Mouse (Mus musculus) embryonic facial prominence, embryonic 13.5 days (tissue): Measurements from ENCODE around the gene Syt6. TPM values are rescaled to one million over a fixed set of nuclear protein-coding genes. Genes with fewer than 3 reads are reported as not detected.
A peak's percentile ranks its signal among the peaks of the same experiment; 100 is the strongest.

Experiments
- ATAC-seq: fragments of 200-750 bp; cut with Nextera tagmentation; 2 replicates; pipeline ENCODE4 v1.8.0; 2017; ENCODE audit warnings: low read depth; ENCODE audit not compliant: insufficient number of reproducible peaks, insufficient read depth, low FRiP score, low TSS enrichment
- H3K27ac ChIP-seq: fragments of 300-500 bp; sonication (generic); 2 replicates; pipeline ENCODE4 v1.5.1; 2015; ENCODE audit warnings: moderate library complexity, mild to moderate bottlenecking, inconsistent platforms
- H3K27me3 ChIP-seq: fragments of 300-500 bp; sonication (generic); 2 replicates; pipeline ENCODE4 v1.6.1; 2015; ENCODE audit warnings: mild to moderate bottlenecking, inconsistent platforms
- H3K36me3 ChIP-seq: fragments of 300-500 bp; sonication (generic); 2 replicates; pipeline ENCODE4 v1.6.1; 2015; ENCODE audit warnings: mild to moderate bottlenecking, inconsistent platforms
- H3K4me1 ChIP-seq: fragments of 300-500 bp; sonication (generic); 2 replicates; pipeline ENCODE4 v1.6.1; 2015; ENCODE audit warnings: inconsistent platforms
- H3K4me2 ChIP-seq: fragments of 300-500 bp; sonication (generic); 2 replicates; pipeline ENCODE4 v1.6.1; 2015; ENCODE audit warnings: moderate library complexity, mild to moderate bottlenecking, inconsistent platforms
- H3K4me3 ChIP-seq: fragments of 300-500 bp; sonication (generic); 2 replicates; pipeline ENCODE4 v1.5.1; 2015; ENCODE audit warnings: mild to moderate bottlenecking, inconsistent platforms
- H3K9ac ChIP-seq: fragments of 300-500 bp; sonication (generic); 2 replicates; pipeline ENCODE4 v1.6.1; 2015; ENCODE audit warnings: mild to moderate bottlenecking, inconsistent platforms
- H3K9me3 ChIP-seq: fragments of 300-500 bp; sonication (generic); 2 replicates; pipeline ENCODE4 v1.6.1; 2016; ENCODE audit warnings: inconsistent platforms
- WGBS: fragments of 180-500 bp; shearing (Covaris S2); methylation state at CpG from one replicate; pipeline ENCODE4 v1.1.7; 2015; ENCODE audit warnings: mixed read lengths; 5-methylcytosine and 5-hydroxymethylcytosine counted together
- polyA plus RNA-seq: library from polyadenylated mRNA; unstranded; fragments of >200 nt; fragmentation: Nextera tagmentation; extraction: Ambion mirVana; gene quantifications from 2 replicates; pipeline ENCODE4 v1.2.1, GENCODE M21; 2015

The Syt6 gene
- polyA plus RNA-seq, 1 experiment from 2014 or later, result 1.9 TPM

DNA sequence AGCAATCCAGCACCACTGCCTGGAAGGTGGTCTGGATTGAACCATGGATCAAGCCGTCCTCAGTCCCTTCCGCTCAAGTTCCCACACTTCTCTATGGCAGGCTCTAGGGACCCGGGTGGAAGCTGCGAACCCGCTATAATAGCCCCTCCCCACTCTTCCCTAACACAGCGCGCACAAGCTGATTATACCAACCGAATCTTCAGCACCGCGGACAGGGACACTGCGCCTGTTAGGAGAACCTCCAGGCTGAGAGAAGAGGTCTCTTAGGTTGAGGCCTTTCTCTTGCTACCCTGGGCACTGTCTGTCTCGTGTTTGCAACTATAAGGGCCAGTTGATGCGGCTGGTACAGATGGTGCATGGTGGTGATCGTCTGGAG, 1.3 kb upstream of the Syt6 start:
- Histone ChIP-seq H3K27me3 (peaks cover 85% of the 10 kb centered on the region), H3K4me2 (peak overlapping the region; percentile 36), H3K27ac (no peak overlapping the region), H3K4me1 (peaks cover 26% of the 10 kb centered on the region), H3K9me3 (no peaks in the 10 kb centered on the region), H3K9ac (no peak overlapping the region), H3K36me3 (no peaks in the 10 kb centered on the region), H3K4me3 (no peak overlapping the region)
- under 1% methylated on average over 14 of the region's 14 CpGs for WGBS
- peak; percentile 59 for ATAC-seq

DNA sequence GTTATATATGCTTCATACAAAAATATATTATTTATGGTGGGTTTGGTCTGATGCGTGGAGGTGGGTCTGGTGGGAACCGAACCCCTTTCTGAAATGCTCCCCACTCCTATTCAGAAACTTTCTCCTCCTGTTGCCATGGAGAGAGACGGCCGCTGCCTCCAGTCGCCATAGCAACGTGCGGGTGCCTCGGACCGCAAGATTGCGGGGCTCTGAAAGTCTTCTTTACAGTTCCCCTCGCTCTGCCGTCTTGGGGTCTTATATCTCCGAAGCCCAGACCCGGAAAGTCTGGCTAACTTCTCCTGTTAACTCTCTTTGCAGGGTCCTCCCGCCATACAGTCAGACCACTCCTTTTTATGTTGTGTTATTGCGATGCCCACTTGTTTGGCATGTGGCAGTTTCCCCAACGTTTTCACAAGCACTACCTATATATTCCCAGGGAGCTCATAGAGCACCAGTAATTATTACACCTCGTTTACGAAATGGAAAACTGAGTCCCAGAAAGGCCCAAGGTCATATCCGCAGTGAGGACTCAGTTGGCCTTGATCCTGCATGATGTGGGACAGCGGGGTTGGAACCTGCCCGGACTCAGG, 370 bp upstream of the Syt6 start:
- Histone ChIP-seq H3K9ac (no peak overlapping the region), H3K9me3 (no peaks in the 10 kb centered on the region), H3K27me3 (peaks cover 94% of the 10 kb centered on the region), H3K36me3 (no peaks in the 10 kb centered on the region), H3K27ac (no peak overlapping the region), H3K4me1 (peaks cover 26% of the 10 kb centered on the region), H3K4me3 (peak overlapping the region; percentile 52), H3K4me2 (peak overlapping the region; percentile 93)
- 5% methylated on average over 22 of the region's 22 CpGs for WGBS
- ATAC-seq, result no peak

DNA sequence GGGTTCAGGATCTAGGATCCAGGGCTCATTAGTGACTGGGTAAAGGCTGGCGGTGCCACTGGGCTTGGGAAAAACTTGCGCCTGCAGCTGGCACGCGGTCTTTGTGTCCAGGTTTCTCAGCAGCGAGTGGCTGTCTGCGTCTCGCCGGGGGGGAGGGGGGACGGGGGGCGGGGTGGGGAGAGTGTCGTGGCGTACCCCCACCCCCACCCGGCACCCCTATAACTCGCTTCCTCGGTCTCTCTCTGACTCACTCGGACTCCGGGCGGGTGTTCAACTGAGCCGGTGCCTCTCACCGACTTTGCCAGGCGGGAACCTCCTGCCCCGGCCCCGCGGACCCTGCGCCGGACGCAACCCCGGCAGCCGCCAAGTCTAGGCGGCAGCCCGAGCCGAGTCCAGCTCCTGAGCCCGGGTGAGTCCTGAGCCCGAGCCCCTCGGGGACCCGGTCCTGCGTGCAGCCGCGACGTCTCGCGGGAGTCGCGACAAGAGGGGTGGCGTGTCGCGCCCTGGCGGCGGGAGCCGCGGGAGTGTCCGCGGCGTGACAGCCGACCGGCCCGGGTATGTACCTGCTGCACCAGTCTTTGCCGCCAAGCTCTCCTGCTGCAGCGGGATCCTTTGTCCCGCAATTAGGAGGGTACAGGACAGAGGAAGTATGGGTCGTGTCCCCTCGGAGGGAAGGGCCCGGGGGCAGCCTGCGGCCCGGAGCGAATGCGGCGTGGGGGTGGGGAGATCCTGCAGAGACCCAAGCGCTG, 1.0 kb downstream of the Syt6 start:
- under 1% methylated on average over 63 of the region's 69 CpGs for WGBS
- H3K27me3 ChIP-seq, result peaks cover 87% of the 10 kb centered on the region
- peak overlapping the region; percentile 52 for H3K4me3 ChIP-seq
- no peaks in the 10 kb centered on the region for H3K36me3 ChIP-seq
- ATAC-seq, result no peak
- peak overlapping the region; percentile 93 for H3K4me2 ChIP-seq
- H3K9ac ChIP-seq, result peak overlapping the region; percentile 65
- H3K9me3 ChIP-seq, result no peaks in the 10 kb centered on the region
- H3K4me1 ChIP-seq, result peaks cover 26% of the 10 kb centered on the region
- H3K27ac ChIP-seq, result no peak overlapping the region

DNA sequence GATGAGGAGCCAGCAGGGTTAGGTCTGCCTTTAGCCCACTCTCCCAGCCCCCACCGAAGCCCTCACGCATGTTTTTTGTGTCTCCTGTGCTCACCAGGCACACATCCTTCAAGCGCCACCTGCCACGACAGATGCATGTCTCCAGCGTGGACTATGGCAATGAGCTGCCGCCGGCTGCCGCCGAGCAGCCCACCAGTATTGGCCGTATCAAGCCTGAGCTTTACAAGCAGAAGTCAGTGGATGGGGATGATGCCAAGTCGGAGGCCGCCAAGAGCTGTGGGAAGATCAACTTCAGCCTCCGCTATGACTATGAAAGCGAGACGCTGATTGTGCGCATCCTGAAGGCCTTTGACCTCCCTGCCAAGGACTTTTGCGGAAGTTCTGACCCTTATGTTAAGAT, 12.1 kb downstream of the Syt6 start:
- H3K4me3 ChIP-seq, result no peak overlapping the region
- no peak overlapping the region for H3K27ac ChIP-seq
- no peak overlapping the region for H3K4me2 ChIP-seq
- no peak overlapping the region for H3K9ac ChIP-seq
- H3K27me3 ChIP-seq, result peaks cover 10% of the 10 kb centered on the region; the same call in 1 of the 2 replicates
- 93% methylated on average over 17 of the region's 17 CpGs for WGBS
- H3K4me1 ChIP-seq, result no peaks in the 10 kb centered on the region
- H3K9me3 ChIP-seq, result no peaks in the 10 kb centered on the region
- ATAC-seq, result no peak
- H3K36me3 ChIP-seq, result no peaks in the 10 kb centered on the region

DNA sequence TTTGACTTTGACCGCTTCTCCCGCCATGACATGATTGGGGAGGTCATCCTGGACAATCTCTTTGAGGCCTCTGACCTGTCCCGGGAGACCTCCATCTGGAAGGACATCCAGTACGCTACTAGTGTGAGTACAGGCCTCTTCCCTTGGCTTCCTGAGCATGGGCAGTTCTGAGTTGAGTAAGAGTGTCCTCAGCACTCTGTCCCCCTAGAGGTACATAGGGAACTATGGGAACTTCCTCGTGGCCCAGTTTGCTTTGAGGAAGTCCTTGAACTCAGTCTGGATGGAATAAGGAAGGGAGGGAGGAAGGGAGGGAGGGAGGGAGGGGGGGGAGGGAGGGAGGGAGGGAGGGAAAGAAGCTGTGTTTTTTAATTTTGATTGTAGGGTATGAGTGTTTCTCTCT, 12.6 kb downstream of the Syt6 start:
- peaks cover 10% of the 10 kb centered on the region; the same call in 1 of the 2 replicates for H3K27me3 ChIP-seq
- 84% methylated on average over 5 of the region's 5 CpGs for WGBS
- H3K4me1 ChIP-seq, result no peaks in the 10 kb centered on the region
- no peak overlapping the region for H3K4me3 ChIP-seq
- H3K36me3 ChIP-seq, result no peaks in the 10 kb centered on the region
- no peak overlapping the region for H3K27ac ChIP-seq
- no peak overlapping the region for H3K4me2 ChIP-seq
- ATAC-seq, result no peak
- no peak overlapping the region for H3K9ac ChIP-seq
- no peaks in the 10 kb centered on the region for H3K9me3 ChIP-seq

DNA sequence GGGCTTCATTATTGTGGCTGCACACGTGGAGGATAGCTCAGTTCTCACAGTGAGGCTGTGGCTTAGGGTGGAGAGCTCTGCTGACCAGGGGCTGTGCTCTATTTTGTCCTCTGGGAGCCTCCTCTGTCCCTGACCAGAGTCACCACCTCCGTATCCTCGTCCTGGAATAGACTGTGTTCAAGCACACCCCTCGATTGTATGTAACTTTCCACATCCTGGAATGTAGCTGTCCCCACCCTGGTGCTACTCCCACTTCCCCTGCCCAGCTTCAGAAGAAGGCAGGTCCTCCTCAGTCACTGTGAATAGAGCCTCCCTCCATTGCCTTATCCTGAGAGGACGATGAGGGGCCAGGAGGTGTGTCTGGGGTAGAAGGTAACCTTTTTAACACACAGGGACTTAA, 14.6 kb downstream of the Syt6 start:
- Histone ChIP-seq H3K9ac (no peak overlapping the region), H3K27ac (no peak overlapping the region), H3K4me3 (no peak overlapping the region), H3K27me3 (peaks cover 6% of the 10 kb centered on the region; the same call in 1 of the 2 replicates), H3K36me3 (no peaks in the 10 kb centered on the region), H3K4me2 (no peak overlapping the region), H3K4me1 (peaks cover 5% of the 10 kb centered on the region; the same call in 1 of the 2 replicates), H3K9me3 (no peaks in the 10 kb centered on the region)
- 67% methylated on average over 5 of the region's 5 CpGs for WGBS
- ATAC-seq, result no peak

DNA sequence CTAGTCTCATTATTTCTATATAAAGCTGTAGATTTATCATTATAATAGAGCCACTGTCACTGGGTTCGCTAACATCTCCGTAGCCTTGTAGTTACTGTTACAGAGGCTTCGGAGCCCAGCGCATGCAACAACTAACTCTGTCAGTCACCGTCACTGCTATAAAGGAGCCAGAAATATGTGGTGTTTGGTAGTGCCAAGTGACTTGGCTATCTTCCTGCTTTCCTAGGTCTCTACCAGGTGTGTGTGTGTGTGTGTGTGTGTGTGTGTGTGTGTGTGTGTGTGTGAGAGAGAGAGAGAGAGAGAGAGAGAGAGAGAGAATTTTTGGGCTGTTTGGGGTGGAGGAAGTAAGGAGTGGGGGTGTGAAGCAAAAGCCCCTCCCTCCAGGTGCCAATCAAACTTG, 17.6 kb downstream of the Syt6 start:
- Histone ChIP-seq H3K9me3 (no peaks in the 10 kb centered on the region), H3K9ac (no peak overlapping the region), H3K4me1 (peaks cover 5% of the 10 kb centered on the region; the same call in 1 of the 2 replicates), H3K27me3 (0 out of 2 replicates have a peak, but pooled peaks cover 3% of the 10 kb centered on the region), H3K4me2 (no peak overlapping the region), H3K4me3 (no peak overlapping the region), H3K36me3 (no peaks in the 10 kb centered on the region), H3K27ac (no peak overlapping the region)
- WGBS, result 94% methylated on average over 5 of the region's 5 CpGs
- no peak for ATAC-seq

DNA sequence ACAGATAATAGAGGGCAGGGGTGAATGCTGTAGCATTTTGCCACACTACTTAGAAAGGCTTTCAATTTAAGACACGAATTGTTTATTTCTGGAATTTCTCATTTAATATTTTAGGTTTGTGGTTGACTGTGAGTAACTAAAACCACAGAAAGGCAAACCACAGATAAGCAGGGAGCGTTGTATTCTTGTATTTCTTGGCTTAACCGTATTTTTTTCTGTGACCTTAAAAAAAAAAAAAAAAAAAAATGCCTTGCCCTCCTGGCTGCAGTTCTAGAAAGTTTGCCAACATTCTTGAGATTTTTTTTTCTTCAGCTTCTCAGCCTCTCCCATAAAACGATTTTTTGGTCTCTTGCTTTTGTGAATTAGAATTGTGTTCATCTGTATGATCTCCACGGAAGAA, 18.6 kb downstream of the Syt6 start:
- 42% methylated on average over 5 of the region's 5 CpGs for WGBS
- Histone ChIP-seq H3K36me3 (no peaks in the 10 kb centered on the region), H3K27ac (no peak overlapping the region), H3K4me1 (peaks cover 5% of the 10 kb centered on the region; the same call in 1 of the 2 replicates), H3K9me3 (no peaks in the 10 kb centered on the region), H3K27me3 (no peaks in the 10 kb centered on the region), H3K4me3 (no peak overlapping the region), H3K9ac (no peak overlapping the region), H3K4me2 (no peak overlapping the region)
- no peak for ATAC-seq

DNA sequence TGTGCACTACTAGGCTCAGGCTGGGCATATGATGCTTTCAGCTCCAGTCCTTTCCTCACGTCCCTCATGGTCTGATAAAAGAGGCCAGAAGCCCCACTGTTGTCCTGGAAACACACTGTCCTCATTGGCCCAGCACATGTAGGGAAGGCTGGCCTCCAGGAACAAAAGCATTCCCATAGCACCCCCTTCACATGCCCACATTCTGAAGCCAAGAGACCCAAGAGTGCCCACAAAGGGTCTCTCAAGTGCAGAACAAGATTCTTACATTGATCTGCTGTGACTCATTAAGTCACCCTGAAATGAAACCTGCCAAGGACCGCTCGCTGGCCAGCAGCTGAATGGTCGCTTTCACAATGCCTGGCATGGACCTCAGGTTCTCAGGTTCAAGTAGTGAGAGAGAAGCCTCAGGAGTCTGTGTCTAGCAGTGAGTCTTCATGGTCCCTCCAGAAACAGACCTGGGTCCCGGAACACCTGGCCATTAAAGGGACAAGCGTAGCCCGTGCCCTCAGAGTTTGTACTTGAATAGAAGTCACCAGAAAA, 20.3 kb downstream of the Syt6 start:
- no peak overlapping the region for H3K4me2 ChIP-seq
- 88% methylated on average over 7 of the region's 7 CpGs for WGBS
- no peak overlapping the region for H3K4me3 ChIP-seq
- no peaks in the 10 kb centered on the region for H3K27me3 ChIP-seq
- H3K36me3 ChIP-seq, result no peaks in the 10 kb centered on the region
- H3K9me3 ChIP-seq, result no peaks in the 10 kb centered on the region
- no peak overlapping the region for H3K27ac ChIP-seq
- peaks cover 5% of the 10 kb centered on the region; the same call in 1 of the 2 replicates for H3K4me1 ChIP-seq
- ATAC-seq, result no peak
- H3K9ac ChIP-seq, result no peak overlapping the region

DNA sequence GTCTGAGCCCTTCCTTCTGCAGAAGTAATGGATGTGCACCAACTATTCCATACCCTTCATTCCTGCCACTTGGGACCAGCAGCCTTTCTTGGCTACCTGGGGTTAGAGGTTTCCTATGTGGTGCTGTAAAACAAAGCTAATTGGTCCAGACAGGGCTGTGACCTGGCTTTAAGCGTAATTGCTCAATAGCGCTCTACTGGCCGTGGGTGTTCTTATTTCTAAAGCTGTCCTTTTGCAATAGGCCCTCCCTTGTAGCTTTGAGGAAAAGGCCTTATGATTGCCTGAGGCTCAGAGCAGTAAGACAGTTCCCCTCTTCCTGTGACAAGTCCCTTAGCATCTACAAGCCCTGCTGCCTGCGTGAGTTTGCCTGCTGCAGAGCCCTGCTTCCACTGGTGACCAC, 22.6 kb downstream of the Syt6 start:
- Histone ChIP-seq H3K9me3 (no peaks in the 10 kb centered on the region), H3K9ac (no peak overlapping the region), H3K27me3 (no peaks in the 10 kb centered on the region), H3K4me2 (no peak overlapping the region), H3K27ac (no peak overlapping the region), H3K4me3 (no peak overlapping the region), H3K4me1 (peaks cover 20% of the 10 kb centered on the region), H3K36me3 (no peaks in the 10 kb centered on the region)
- 65% methylated on average over 4 of the region's 4 CpGs for WGBS
- no peak for ATAC-seq

DNA sequence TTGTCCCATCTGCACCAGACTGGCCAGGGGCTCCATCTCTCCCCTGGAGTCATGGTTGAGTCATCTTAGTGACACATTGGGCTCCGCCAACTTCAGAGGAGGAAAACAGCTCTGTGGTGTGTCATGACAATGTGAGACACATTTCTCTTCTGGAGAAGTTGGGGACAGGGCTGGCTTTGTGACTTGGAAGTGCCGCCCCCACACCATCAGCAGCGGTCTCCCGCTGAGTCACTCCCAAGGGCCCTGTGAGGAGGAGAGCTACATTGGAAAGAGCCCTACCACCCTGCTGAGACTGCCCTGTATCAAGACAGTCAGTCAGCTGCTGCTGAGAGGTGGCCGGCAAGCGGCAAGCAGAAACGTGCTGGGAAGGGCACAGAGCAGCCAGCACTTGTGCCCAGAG, 26.0 kb downstream of the Syt6 start:
- 40% methylated on average over 7 of the region's 7 CpGs for WGBS
- H3K4me1 ChIP-seq, result peaks cover 15% of the 10 kb centered on the region

DNA sequence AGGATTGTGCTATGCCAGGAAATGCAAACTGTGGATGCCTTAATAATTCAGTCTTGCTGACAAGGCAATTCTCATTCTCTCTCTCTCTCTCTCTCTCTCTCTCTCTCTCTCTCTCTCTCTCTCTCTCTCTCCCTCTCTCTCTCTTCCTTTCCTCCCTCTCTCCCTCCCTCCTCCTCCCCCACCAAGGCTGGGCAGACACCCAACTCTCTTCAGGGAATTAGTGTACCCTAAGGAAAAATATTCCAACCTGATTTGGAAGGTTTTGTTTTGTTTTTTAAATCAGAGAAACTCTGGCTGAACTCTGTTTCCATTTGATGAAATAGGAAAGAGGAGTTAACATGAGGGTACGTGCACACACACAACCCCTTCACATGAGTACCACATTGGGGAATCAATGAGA, 26.5 kb downstream of the Syt6 start:
- H3K4me2 ChIP-seq, result no peak overlapping the region
- H3K4me1 ChIP-seq, result peaks cover 19% of the 10 kb centered on the region
- H3K27me3 ChIP-seq, result no peaks in the 10 kb centered on the region
- H3K27ac ChIP-seq, result no peak overlapping the region
- no peaks in the 10 kb centered on the region for H3K9me3 ChIP-seq
- no peak overlapping the region for H3K4me3 ChIP-seq
- WGBS, result 58% methylated on average over 1 of the region's 1 CpGs
- no peak overlapping the region for H3K9ac ChIP-seq
- ATAC-seq, result no peak
- no peaks in the 10 kb centered on the region for H3K36me3 ChIP-seq

More for the DNA sequence above, 26.0 kb downstream of the Syt6 start:
- no peak overlapping the region for H3K9ac ChIP-seq
- no peaks in the 10 kb centered on the region for H3K36me3 ChIP-seq
- no peak for ATAC-seq
- H3K27me3 ChIP-seq, result no peaks in the 10 kb centered on the region
- no peak overlapping the region for H3K4me2 ChIP-seq
- no peaks in the 10 kb centered on the region for H3K9me3 ChIP-seq
- no peak overlapping the region for H3K27ac ChIP-seq
- no peak overlapping the region for H3K4me3 ChIP-seq
